Mouse (Mus musculus): Measurements from ENCODE around the gene Rpl4. TPM values are rescaled to one million over a fixed set of nuclear protein-coding genes. Genes with fewer than 3 reads are reported as not detected.

The Rpl4 gene
- polyA plus RNA-seq, 1 experiment: 421 TPM

DNA sequence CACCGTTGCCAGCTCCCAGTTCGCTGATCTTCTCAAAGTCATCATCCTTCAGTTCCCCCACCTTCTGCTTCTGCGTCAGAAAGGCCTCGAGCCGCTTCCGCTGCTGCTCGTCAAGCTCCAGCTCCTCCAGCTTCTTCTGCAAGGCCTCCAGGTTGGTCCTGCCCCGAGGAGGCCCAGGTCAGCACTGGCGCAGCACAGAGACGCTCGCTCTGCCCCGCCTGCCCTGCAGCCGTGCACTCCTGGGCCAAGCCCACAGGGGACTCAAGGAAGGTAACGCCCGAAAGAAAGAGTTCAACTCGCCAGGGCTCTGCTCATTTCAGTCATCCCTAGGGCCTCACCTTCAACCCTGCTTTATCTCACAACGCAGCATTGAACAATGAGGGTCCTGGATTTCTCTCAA, 41.3 kb downstream of the Rpl4 start:
- no peak overlapping the region for H3K4me3 ChIP-seq (ENCODE audit: insufficient read depth, low read depth, low read length)
- H3K36me3 ChIP-seq (ENCODE audit: control insufficient read depth, insufficient read depth, low read length): no peaks in the 10 kb centered on the region
- H3K27me3 ChIP-seq (replicated peaks; ENCODE audit: control insufficient read depth, insufficient read depth, low read length): no peaks in the 10 kb centered on the region
- DNase-seq: no peak
- 68% methylated on average over 17 of the region's 17 CpGs for WGBS
- no peaks in the 10 kb centered on the region for H3K4me1 ChIP-seq (ENCODE audit: control insufficient read depth, insufficient read depth, low read length)
- no peak overlapping the region for H3K27ac ChIP-seq (ENCODE audit: insufficient read depth, low read depth, low read length)
- no peak for TF ChIP-seq CTCF (conservative IDR thresholded peaks at IDR 0.05; ENCODE audit: insufficient read depth, insufficient read length, low read depth, low read length)
- no peak for TF ChIP-seq POLR2A (IDR thresholded peaks at IDR 0.05; ENCODE audit: low read depth, low read length)

DNA sequence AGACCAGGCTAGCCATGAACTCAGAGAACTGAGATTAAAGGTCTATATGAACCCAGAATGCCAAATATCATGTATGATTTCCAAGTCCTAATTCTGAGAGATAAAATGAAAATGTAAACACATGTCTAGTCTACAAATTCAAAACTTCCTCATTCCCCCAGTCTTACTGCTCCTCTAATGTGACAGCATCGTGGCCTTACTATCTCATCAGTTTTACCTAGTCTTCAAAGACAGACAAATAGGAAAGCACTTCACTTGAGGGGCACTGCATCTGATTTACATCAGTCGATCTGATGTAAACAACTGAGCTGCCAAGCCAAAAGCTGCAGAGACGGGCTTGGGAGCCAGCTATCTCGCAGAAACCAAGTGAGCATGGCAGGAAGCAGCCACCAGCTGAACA, 42.9 kb downstream of the Rpl4 start:
- H3K27ac ChIP-seq (ENCODE audit: insufficient read depth, low read depth, low read length): no peak overlapping the region
- TF ChIP-seq POLR2A (IDR thresholded peaks at IDR 0.05; ENCODE audit: low read depth, low read length) (no peak), CTCF (conservative IDR thresholded peaks at IDR 0.05; ENCODE audit: insufficient read depth, insufficient read length, low read depth, low read length) (no peak)
- H3K36me3 ChIP-seq (ENCODE audit: control insufficient read depth, insufficient read depth, low read length): no peaks in the 10 kb centered on the region
- 78% methylated on average over 4 of the region's 4 CpGs for WGBS
- peaks cover 4% of the 10 kb centered on the region; the same call in 1 of the 2 replicates for H3K4me1 ChIP-seq (ENCODE audit: control insufficient read depth, insufficient read depth, low read length)
- DNase-seq: no peak
- H3K4me3 ChIP-seq (ENCODE audit: insufficient read depth, low read depth, low read length): no peak overlapping the region
- no peaks in the 10 kb centered on the region for H3K27me3 ChIP-seq (replicated peaks; ENCODE audit: control insufficient read depth, insufficient read depth, low read length)

DNA sequence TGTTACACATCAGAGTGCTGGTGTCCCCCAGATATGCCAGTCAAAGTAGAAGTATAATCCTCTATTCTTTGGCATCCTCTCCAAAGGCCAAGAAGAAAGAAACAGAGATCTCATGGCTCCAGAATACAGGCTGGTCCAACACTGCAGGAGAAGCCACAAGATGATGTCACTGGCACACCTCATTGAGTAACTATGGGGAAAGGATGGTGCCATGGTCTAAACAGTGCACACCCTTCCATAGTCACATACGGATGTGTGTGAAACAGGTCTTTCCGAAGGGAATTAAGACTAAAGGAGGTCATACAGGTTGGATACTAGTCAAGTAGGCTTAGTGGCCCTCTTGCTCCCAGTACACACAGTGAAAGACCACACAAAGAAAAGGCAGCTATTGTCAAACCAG, 43.5 kb downstream of the Rpl4 start:
- no peak for DNase-seq
- peaks cover 7% of the 10 kb centered on the region; the same call in 1 of the 2 replicates for H3K4me1 ChIP-seq (ENCODE audit: control insufficient read depth, insufficient read depth, low read length)
- WGBS: 98% methylated on average over 2 of the region's 2 CpGs
- H3K27ac ChIP-seq (ENCODE audit: insufficient read depth, low read depth, low read length): no peak overlapping the region
- H3K27me3 ChIP-seq (replicated peaks; ENCODE audit: control insufficient read depth, insufficient read depth, low read length): no peaks in the 10 kb centered on the region
- no peak overlapping the region for H3K4me3 ChIP-seq (ENCODE audit: insufficient read depth, low read depth, low read length)
- no peak for TF ChIP-seq POLR2A (IDR thresholded peaks at IDR 0.05; ENCODE audit: low read depth, low read length)
- TF ChIP-seq CTCF (conservative IDR thresholded peaks at IDR 0.05; ENCODE audit: insufficient read depth, insufficient read length, low read depth, low read length): no peak
- H3K36me3 ChIP-seq (ENCODE audit: control insufficient read depth, insufficient read depth, low read length): no peaks in the 10 kb centered on the region

DNA sequence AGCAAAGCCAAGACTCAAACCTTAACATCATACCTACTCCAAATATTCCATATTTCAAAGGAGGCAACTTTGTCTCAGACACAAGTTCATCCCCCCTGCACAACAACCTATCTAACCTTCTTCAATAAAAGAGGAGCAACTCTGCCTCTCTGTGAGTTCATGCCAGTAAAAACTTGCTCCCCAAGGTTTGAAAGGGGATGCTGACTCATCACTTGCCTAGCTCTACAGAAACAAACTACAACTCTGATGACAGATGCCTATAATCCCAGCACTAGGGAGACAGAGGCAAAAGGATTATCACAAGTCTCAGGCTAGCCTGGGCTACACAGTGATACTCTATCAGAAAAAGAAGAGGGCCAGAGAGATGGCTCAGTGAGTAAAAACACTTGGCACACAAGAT, 44.7 kb downstream of the Rpl4 start:
- H3K4me1 ChIP-seq (ENCODE audit: control insufficient read depth, insufficient read depth, low read length): peaks cover 10% of the 10 kb centered on the region; the same call in 1 of the 2 replicates
- H3K27ac ChIP-seq (ENCODE audit: insufficient read depth, low read depth, low read length): no peak overlapping the region
- TF ChIP-seq POLR2A (IDR thresholded peaks at IDR 0.05; ENCODE audit: low read depth, low read length) (no peak), CTCF (conservative IDR thresholded peaks at IDR 0.05; ENCODE audit: insufficient read depth, insufficient read length, low read depth, low read length) (no peak)
- no peaks in the 10 kb centered on the region for H3K27me3 ChIP-seq (replicated peaks; ENCODE audit: control insufficient read depth, insufficient read depth, low read length)
- no peaks in the 10 kb centered on the region for H3K36me3 ChIP-seq (ENCODE audit: control insufficient read depth, insufficient read depth, low read length)
- no peak overlapping the region for H3K4me3 ChIP-seq (ENCODE audit: insufficient read depth, low read depth, low read length)
- DNase-seq: no peak

DNA sequence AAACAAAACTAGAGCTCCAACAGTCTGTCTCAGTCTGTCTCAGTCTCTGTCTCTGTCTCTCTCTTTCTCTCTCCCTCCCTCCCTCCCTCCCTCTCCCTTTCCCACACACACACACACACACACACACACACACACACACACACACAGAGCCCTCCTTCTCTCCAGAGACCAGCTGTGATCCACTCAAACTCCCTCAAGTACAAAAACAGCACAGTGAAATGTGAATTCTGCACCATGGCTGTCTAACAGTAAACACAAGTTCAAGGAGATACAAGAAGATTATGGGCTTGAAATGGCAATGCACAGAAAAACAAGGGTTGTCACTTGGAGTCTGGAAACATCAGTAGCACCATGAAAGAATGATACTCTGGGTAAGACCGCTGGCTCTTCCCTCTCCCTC, 46.1 kb downstream of the Rpl4 start:
- DNase-seq: no peak
- no peaks in the 10 kb centered on the region for H3K36me3 ChIP-seq (ENCODE audit: control insufficient read depth, insufficient read depth, low read length)
- WGBS: 93% methylated on average over 1 of the region's 1 CpGs
- peaks cover 10% of the 10 kb centered on the region; the same call in 1 of the 2 replicates for H3K4me1 ChIP-seq (ENCODE audit: control insufficient read depth, insufficient read depth, low read length)
- H3K4me3 ChIP-seq (ENCODE audit: insufficient read depth, low read depth, low read length): no peak overlapping the region
- no peak overlapping the region for H3K27ac ChIP-seq (ENCODE audit: insufficient read depth, low read depth, low read length)
- H3K27me3 ChIP-seq (replicated peaks; ENCODE audit: control insufficient read depth, insufficient read depth, low read length): no peaks in the 10 kb centered on the region
- no peak for TF ChIP-seq POLR2A (IDR thresholded peaks at IDR 0.05; ENCODE audit: low read depth, low read length)
- TF ChIP-seq CTCF (conservative IDR thresholded peaks at IDR 0.05; ENCODE audit: insufficient read depth, insufficient read length, low read depth, low read length): no peak

DNA sequence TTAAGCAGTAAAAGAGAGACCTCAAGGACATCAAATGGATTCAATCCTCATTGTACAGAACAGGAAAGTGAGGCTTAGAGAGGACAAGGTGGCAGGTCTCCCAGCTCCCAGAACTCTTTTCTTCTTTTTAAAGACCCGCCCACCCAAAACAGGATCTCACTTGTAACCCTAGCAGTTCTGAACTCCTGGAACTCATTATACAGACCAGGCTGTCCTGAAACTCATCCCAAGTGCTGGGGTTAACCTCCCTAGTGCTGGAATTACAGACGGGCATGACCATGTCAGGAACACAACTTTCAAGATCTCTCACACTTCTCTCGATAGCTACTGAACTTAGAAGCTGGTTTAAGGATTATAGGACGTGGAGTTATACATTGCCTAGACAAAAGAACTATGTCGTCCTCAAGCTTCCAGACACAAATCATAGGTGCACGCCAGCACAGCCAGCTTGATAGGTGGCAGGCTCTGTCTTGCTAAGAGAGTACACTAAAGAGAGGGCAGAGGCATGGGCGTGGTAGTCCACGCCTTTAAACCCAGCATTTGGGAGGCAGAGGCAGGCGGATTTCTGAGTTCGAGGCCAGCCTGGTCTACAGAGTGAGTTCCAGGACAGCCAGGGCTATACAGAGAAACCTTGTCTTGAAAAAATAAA, 46.7 kb downstream of the Rpl4 start:
- 75% methylated on average over 10 of the region's 10 CpGs for WGBS
- DNase-seq: no peak
- Histone ChIP-seq H3K36me3 (ENCODE audit: control insufficient read depth, insufficient read depth, low read length) (no peaks in the 10 kb centered on the region), H3K4me1 (ENCODE audit: control insufficient read depth, insufficient read depth, low read length) (peaks cover 10% of the 10 kb centered on the region; the same call in 1 of the 2 replicates), H3K27me3 (replicated peaks; ENCODE audit: control insufficient read depth, insufficient read depth, low read length) (no peaks in the 10 kb centered on the region), H3K27ac (ENCODE audit: insufficient read depth, low read depth, low read length) (no peak overlapping the region), H3K4me3 (ENCODE audit: insufficient read depth, low read depth, low read length) (no peak overlapping the region)
- no peak for TF ChIP-seq POLR2A (IDR thresholded peaks at IDR 0.05; ENCODE audit: low read depth, low read length)
- no peak for TF ChIP-seq CTCF (conservative IDR thresholded peaks at IDR 0.05; ENCODE audit: insufficient read depth, insufficient read length, low read depth, low read length)

DNA sequence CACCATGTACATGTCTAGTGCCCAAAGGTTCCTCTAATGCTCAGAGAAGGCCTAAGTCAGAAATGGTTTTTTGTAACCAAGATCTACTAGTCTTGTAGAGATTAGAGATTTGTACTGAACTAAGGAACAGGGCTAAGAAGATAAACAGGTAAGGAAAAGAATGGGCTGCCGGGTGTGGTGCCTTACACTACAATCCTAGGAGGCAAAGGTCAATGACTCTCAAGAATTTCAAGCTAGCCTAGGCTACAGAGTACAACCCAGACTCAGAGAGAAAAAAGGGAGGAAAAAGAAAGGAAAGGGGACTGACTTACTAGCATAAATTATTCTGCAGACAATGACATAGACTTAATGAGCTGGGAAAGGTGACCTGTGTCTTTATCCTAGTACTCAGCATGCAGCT, 47.4 kb downstream of the Rpl4 start:
- WGBS: 44% methylated on average over 1 of the region's 1 CpGs
- no peaks in the 10 kb centered on the region for H3K27me3 ChIP-seq (replicated peaks; ENCODE audit: control insufficient read depth, insufficient read depth, low read length)
- no peak overlapping the region for H3K27ac ChIP-seq (ENCODE audit: insufficient read depth, low read depth, low read length)
- no peak for DNase-seq
- no peak overlapping the region for H3K4me3 ChIP-seq (ENCODE audit: insufficient read depth, low read depth, low read length)
- no peak for TF ChIP-seq CTCF (conservative IDR thresholded peaks at IDR 0.05; ENCODE audit: insufficient read depth, insufficient read length, low read depth, low read length)
- TF ChIP-seq POLR2A (IDR thresholded peaks at IDR 0.05; ENCODE audit: low read depth, low read length): no peak
- no peaks in the 10 kb centered on the region for H3K36me3 ChIP-seq (ENCODE audit: control insufficient read depth, insufficient read depth, low read length)
- peaks cover 10% of the 10 kb centered on the region; the same call in 1 of the 2 replicates for H3K4me1 ChIP-seq (ENCODE audit: control insufficient read depth, insufficient read depth, low read length)
